Comparison of ENCODE assay signal across 18 mouse cellular contexts in the genomic region with DNA sequence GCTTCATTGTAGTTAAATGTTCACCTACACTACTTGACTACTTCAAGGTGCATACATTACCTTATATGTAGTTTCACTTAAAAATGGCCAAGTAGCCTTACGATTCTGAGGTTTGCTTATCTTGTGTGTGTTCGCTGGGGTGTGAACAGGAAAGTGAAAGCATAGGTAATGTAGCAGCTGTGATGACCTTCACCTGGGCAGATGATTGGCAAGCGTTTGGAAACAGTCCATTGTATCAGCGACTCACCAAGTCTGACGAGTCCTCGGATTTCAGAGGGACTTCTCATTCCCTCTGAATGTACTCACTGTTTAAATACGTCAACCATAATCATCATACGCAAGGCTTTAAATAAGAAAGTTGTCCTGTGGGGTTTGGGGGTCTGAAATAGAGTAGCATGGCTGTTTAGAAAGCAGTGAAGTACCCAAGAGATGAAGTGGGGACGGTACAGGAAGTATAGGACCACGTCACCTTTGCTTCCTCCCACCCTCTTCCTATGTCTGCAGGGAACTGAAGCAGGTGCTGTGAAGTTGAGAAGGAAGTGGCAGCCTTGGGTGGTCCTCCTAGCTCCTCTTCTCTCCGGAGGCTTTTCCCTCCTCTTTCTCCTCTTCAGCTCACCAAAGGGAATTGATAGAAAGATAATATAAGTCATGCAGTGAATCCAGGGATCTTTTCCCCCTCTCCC.
A peak's percentile ranks its signal among the peaks of the same experiment; 100 is the strongest.
DNase-seq lines count a peak whose midpoint lies in the region; ATAC-seq and TF ChIP-seq lines count a peak whose summit lies in the region.
"Had no signal": no experiment of that assay in that cellular context is flagged by ENCODE, and none has a peak within 500 bp of the region (broad histone marks: within the 10 kb centered on the region; RNA-seq: fewer than 3 reads in every experiment).

No protein-coding gene starts in this region.

- peak; percentile 61 for DNase-seq in liver, adult 2 months (ENCODE audit: extremely low read depth, low read depth, low spot score)
- DNase-seq in liver, result no peak
- peak; percentile 20 to 26 for DNase-seq in B cell, adult 2 months
- DNase-seq in T-cell, adult 2 months (ENCODE audit: low spot score), result peak; percentile 62
- no peak for DNase-seq in cerebellum, postnatal 14 days
- DNase-seq: adrenal gland, adult 8-10 months; cerebellum, adult 11-12 months; heart, adult 2 months; kidney, adult 11 months; lung, postnatal 14 days had no signal

- peaks cover 6% of the 10 kb centered on the region; the same call in 1 of the 2 replicates for H3K36me3 ChIP-seq in liver, adult 2 months (ENCODE audit: control insufficient read depth, insufficient read depth, low read length)
- peaks cover 6% of the 10 kb centered on the region for H3K36me3 ChIP-seq in small intestine, adult 2 months (ENCODE audit: control insufficient read depth, insufficient read depth, low read length)
- H3K36me3 ChIP-seq: liver, embryonic 15.5 days had no signal

- H3K27me3 ChIP-seq in liver, adult 2 months (ENCODE audit: control insufficient read depth, insufficient read depth, low read length), result no peaks in the 10 kb centered on the region
- H3K27me3 ChIP-seq in small intestine, adult 2 months (ENCODE audit: control insufficient read depth, insufficient read depth, low read length), result no peaks in the 10 kb centered on the region
- H3K27me3 ChIP-seq: forebrain, embryonic 13.5 days; liver, embryonic 15.5 days; megakaryocyte, embryonic 14.5 days had no signal

- no peak overlapping the region for H3K9ac ChIP-seq in liver, adult 2 months (ENCODE audit: low read depth, low read length)
- H3K9ac ChIP-seq: forebrain, embryonic 13.5 days; liver, embryonic 15.5 days had no signal

- no peaks in the 10 kb centered on the region for H3K79me2 ChIP-seq in liver, adult 2 months (ENCODE audit: control insufficient read depth, insufficient read depth, low read length)

- no peak for TF ChIP-seq CTCF in liver, adult 2 months (IDR thresholded peaks at IDR 0.05; ENCODE audit: low read depth, low read length)
- TF ChIP-seq CTCF in small intestine, adult 2 months (IDR thresholded peaks at IDR 0.05; ENCODE audit: extremely low read depth, insufficient read length, insufficient replicate concordance, low read depth, low read length), result no peak

- H3K27ac ChIP-seq in liver, adult 2 months (replicated peaks; ENCODE audit: insufficient read depth, low read depth, low read length), result no peak overlapping the region
- peak overlapping the region; percentile 63 for H3K27ac ChIP-seq in small intestine, adult 2 months (ENCODE audit: insufficient read depth, low read depth, low read length)
- H3K27ac ChIP-seq: embryonic facial prominence, embryonic 10.5 days; forebrain, embryonic 13.5 days; heart, adult 2 months; kidney, postnatal 0 days; liver, embryonic 15.5 days had no signal

- peaks cover 3% of the 10 kb centered on the region for H3K4me1 ChIP-seq in liver, adult 2 months (ENCODE audit: control insufficient read depth, insufficient read depth, low read length)
- H3K4me1 ChIP-seq in small intestine, adult 2 months (ENCODE audit: control insufficient read depth, insufficient read depth, insufficient read length, low read length), result peaks cover 6% of the 10 kb centered on the region; the same call in 1 of the 2 replicates
- H3K4me1 ChIP-seq: liver, embryonic 15.5 days had no signal

- no peak overlapping the region for H3K4me3 ChIP-seq in liver, adult 2 months (ENCODE audit: insufficient read depth, low read depth, low read length)
- H3K4me3 ChIP-seq in small intestine, adult 2 months (ENCODE audit: low read depth, low read length), result peak overlapping the region; percentile 9; the same call in 1 of the 2 replicates
- H3K4me3 ChIP-seq: embryonic facial prominence, embryonic 10.5 days; forebrain, embryonic 13.5 days; heart, adult 2 months; liver, embryonic 15.5 days; megakaryocyte, embryonic 14.5 days had no signal

- WGBS in liver, adult 2 months, result 61% methylated on average over 11 of the region's 11 CpGs
- WGBS in small intestine, adult 2 months, result 30% methylated on average over 11 of the region's 11 CpGs

- TF ChIP-seq POLR2A in liver, adult 2 months (IDR thresholded peaks at IDR 0.05; ENCODE audit: extremely low read depth, insufficient read depth, low read length), result no peak
- TF ChIP-seq POLR2A in small intestine, adult 2 months (IDR thresholded peaks at IDR 0.05; ENCODE audit: low read depth, low read length), result no peak

- ATAC-seq in cerebellum, adult (ENCODE audit: insufficient number of reproducible peaks, low FRiP score, low TSS enrichment), result no peak
- ATAC-seq: forebrain, embryonic 13.5 days; midbrain, embryonic 16.5 days had no signal

Comparison
In these comparisons a context has a peak if more than half of its experiments do, and no peak if none do; other contexts are left out.
1. DNase-seq: peak in liver, adult 2 months (single experiment), B cell, adult 2 months (2 of 2) and T-cell, adult 2 months (single experiment); none in liver (single experiment) and cerebellum, postnatal 14 days (0 of 2).